Mouse (Mus musculus) urinary bladder, adult 18-20 months (tissue): Measurements from ENCODE around the gene Lnpep.
"Not testable (repeated sequence)": the region's sequence is repeated elsewhere in the genome, so short reads cannot be mapped to it uniquely, and the experiment has no call there.

Experiments used
- DNase-seq, 2 experiments: peaks; one replicate each; pipeline ENCODE4 v3.0.0; 2022; ENCODE audit warnings: low spot score in 2 of 2, mixed read lengths in 2 of 2

Lnpep gene

DNA sequence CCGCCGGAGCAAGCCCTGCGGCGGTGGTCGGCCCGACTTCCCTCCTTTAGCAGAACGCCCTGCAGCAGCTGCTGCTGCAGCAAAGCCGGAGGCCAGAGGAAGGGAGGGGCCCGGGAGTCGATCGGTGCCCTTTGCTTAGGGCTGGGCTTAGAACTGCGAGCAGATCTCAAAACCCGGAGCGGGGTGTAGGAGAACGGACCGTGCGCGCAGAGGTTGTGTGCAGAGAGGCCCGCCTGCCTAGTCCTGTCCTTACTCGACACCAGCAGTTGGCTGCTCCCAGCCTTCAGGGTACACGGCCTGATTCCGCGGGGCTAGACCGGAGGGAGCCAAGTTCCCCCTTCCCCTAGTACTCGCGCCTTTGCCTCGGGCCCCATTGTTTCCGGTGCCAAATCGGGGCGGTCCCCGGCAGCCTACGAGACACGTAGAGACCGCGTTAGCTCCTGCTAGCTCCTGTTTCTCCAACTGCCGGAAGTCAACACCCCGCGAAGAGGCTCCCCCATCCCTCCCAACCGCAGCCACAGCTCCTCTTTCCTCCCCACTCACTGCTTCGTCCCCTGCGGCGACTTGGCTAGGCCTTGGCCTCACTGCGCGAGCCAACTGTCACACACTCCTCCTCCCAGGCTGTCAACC is at the start of gene Lnpep:
Gene Lnpep (minus strand): TSS at position 94 of the 630 bp plus-strand sequence.
- DNase-seq: peak; percentile 88 to 92

DNA sequence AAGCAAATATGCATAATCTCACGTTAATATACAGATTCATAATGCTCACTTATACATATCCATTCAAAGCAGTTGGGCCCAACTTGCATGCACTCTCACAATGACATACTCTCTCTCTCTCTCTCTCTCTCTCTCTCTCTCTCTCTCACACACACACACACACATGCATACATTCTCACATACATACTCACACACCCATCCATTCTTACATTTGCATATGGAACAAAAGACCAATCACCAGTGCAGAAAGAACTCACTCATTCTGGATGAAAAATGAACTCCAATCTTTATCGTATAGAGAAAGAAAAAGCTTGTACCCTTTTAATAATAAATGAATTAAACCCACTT is 31.0 kb upstream of the Lnpep start:
- DNase-seq: no peak

- no peak for DNase-seq
These were observed 30.4 kb upstream of the Lnpep start for GRCm38 (mm10) chr17:17654997-17655828.

- no peak for DNase-seq
These were observed 27.7 kb upstream of the Lnpep start for GRCm38 (mm10) chr17:17652570-17652969.

GRCm38 (mm10) chr17:17645738-17646137 is 20.9 kb upstream of the Lnpep start:
- DNase-seq: peak in 1 of 2 experiments; percentile 6

GRCm38 (mm10) chr17:17637387-17637786 is 12.5 kb upstream of the Lnpep start:
- no peak for DNase-seq

DNA sequence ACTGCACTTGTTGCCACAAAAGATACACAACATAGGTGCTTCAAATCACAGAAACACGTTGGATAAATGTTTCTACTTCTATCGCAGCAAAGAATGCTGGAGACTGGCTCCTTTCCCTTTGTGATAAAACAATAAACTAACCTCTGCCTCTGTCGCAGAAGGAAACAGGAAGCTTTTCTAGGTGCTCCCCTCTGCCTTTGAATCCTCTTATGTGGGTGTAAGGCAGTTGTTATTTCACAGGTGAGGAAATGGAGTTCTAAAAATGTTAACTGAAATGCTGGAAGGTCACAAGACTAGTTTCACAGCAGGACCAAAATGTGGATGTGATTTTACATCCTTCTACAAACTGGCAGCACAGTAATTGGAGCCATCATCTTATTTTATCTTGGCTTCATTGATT is 11.3 kb upstream of the Lnpep start:
- DNase-seq: no peak

DNA sequence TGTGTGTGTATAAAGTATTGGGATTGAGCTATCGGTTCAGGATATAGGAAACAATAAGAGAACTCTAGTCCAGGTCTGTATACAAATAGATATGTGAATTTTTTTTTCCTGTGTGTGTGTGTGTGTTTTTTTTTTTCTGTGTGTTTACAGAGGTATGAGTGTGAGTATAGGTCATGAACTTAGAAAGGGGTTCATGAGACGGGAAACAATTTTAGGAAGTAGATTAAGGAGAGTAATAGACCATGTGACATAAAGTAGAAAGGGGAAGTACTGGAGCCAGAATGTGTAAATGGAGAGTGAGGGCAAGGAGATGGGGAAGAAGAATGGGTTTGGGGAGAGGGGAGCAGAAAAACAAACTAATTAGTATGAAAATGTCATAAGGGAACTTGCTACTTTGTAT is 9.2 kb upstream of the Lnpep start:
- DNase-seq: no peak

DNA sequence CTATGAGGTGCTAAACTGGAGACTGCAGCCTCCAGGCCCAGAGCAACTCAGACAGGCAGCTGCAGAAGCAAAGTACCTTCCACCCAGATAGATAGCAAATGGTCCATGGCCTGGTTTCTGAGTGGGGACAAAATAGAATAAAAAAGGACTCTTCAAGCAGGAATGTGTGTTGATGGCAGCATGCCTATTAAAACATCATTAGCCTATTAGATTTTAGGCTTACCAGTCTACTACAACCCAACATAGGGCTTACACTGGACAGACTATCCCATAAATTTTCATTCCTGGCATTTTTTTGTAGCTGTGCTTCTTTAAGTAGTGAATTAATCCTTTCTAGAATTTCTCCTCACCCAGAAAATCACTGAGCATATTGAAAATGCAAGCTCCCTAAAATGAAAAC is 7.1 kb upstream of the Lnpep start:
- DNase-seq: no peak

DNA sequence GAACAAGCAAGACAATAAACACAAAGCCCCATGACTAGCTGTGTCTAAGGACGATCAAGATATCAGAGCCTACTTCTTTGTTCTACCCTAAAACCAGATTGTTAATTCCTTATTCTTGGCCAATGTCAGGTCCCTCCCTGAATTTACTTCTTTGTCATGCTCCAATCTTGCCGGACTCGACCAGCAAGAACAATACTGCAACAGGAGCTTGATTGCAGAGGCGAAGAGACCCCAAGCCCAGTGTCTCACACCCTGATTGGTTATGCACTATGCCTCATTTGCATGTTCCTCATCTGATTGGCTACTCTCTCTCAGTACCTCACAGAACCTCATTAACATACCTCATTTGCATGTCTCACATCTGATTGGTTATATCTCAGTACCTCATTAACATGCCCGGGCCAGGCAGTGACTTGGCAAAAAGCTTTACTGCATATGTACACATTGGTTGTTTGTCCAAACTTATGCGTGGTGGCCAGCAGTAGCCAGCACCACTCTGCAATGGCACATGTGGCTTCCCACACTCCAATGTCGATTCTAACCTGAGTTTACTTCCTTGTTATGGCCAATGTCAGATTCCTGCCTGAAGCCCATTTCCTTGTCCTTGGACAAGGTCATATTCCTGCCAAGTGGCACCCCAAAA is 3.5 kb upstream of the Lnpep start:
- DNase-seq: not testable (repeated sequence)

DNA sequence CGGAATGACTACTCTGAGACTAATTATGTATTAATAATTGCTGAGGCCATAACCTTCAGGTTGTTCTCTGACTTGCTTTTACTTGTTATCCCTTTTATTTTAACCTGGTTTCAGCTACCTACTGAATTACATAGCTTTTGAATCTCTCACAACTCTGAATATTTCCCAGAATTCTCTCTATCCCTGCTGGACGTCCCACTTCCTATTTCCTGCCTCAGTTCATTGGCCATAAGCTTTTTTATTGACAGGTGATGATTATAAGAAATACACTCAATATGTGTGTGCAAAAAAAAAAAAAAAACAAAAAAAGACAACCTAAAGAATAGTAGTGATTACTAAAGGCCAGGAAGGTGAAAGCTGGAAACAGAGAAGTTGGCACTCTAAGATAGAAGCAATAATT is 2.7 kb upstream of the Lnpep start:
- DNase-seq: no peak

- no peak for DNase-seq
These were observed 1.2 kb upstream of the Lnpep start for GRCm38 (mm10) chr17:17625887-17626679.

DNA sequence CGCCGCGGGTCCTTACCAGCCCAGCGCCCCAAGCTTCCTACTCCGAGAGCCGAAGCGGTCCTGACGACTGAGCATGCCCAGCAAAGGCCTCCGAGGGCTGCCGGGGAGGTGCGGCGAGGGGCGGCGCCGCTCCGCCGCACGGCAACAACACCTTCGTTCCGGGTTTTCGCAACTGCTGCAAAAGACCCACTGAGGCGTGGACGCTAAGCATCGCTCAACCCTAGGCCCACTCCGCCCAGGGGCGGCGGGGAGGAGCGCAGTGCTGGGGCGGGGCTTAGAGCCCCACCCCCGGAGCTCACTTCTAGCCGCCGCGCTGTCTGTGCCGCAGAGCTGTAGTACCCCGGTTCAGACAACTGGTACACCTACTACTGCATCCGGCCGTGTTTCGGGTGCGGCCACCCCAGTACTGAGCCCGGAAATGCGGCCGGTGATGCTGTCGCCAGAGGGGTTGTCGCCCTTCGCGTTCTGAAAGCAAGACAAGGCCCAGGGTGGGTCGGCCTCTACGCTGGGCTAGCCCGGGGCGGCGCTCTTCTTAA is 361 bp downstream of the Lnpep start:
- peak; percentile 83 to 92 for DNase-seq

DNA sequence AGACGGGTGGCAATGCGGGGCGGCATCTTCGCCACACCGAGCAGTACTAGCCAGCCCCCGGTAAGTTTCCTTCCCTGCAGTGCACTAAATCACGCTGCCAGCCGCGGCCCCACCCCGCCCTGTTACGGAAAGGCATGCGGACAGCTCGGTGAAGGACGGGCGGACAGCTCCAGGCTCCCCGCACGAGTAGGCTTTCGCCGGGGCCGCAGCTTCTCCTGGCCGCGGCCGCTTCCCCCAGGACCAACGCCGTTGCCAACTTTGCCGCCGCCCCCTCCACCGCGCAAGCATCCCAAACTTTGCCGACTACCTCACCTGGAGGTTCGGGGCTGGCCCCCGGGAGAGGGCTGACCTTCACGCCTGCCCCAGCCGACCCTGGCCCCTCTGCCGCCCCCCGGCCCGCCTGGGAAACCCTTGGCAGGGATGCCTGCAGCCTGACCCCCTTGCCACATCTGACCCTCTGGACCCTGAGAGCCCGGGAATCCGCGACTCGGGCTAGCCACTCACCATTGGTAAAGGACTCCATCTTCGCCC is 895 bp downstream of the Lnpep start:
- peak; percentile 56 to 71 for DNase-seq

DNA sequence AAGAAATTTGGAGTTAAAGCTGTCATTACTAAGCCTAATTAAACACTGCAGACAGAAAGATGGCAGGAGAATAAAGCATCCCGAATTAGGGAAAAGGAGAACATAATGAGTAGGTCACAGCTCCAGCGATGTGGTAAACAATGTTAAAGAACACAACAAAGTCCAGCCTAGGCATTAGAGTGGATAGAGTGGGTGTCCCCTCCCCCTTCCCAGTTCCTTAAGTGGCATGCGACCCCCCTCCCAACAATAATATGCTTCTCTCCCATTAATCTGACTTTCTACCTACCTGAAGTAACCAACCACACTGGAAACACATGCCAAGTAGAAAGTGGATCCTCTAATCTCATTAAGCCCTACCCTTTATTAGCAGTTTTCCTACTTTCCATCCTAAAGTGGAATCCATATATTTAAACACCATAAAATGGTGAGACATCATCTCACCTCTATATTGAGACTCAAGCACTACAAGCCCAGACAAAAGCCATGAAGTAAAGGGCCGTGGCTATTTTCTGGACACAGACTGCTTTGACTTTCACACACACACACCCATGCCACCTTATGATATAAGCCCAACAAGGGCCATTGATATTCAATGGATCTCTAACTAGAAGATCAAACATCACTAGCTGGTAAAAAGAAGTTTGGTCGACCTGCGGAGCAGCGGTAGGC is 1.5 kb downstream of the Lnpep start:
- no peak for DNase-seq

DNA sequence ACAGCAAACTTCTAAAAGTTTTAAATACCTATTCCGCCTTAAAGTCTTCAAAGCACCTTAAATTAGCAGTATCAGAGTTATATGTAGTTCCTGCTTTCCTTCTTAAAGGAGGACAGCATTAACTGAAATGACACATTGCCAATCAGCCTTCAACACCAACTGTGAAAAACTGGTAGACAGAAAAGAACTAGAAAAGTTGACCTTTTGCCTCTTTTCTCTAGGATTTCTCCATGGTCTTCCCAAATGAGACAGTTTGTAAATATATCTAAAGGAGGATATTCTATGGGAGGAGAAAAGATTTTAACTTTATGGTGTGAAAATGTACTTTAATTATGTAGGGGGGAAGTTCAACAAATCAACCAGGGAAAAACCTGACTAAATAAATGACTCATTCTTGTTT is 2.3 kb downstream of the Lnpep start:
- no peak for DNase-seq

DNA sequence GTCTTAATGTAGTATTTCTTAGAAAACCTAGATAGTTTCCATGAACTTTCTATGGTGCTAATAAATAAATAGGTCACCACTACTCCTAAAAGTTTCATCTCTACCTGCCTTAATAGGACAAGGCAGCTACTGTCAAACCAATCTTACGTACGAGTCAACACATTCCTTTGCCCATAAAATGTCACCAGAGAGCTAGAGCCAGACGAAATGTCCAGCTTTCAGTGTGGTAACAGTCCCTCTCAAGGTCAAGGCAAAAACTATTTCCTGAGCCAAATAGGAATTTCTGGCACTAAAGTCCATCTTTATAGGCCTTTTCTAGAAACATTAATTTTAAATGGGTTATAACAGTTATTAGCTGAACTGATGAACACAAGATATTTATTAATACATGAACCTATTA is 3.3 kb downstream of the Lnpep start:
- no peak for DNase-seq

DNA sequence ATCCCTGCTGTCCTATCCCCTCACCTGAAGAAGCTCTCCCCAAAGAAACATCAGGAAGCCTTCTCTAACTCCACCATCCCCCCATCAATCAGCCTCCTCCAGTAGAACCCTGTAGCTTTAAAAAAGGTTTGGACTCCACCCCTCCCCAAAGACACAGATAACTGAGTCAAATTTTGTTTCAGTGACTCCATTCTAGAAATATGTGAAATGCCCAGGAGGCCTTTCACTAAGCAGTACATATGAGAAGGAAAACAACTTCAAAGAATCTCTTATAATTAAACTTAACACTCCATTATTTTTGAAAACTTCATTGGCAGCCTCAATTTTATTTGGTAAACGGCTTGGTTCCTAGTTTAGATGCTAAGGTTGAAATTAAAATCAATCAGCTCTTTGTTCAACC is 6.4 kb downstream of the Lnpep start:
- DNase-seq: no peak

DNA sequence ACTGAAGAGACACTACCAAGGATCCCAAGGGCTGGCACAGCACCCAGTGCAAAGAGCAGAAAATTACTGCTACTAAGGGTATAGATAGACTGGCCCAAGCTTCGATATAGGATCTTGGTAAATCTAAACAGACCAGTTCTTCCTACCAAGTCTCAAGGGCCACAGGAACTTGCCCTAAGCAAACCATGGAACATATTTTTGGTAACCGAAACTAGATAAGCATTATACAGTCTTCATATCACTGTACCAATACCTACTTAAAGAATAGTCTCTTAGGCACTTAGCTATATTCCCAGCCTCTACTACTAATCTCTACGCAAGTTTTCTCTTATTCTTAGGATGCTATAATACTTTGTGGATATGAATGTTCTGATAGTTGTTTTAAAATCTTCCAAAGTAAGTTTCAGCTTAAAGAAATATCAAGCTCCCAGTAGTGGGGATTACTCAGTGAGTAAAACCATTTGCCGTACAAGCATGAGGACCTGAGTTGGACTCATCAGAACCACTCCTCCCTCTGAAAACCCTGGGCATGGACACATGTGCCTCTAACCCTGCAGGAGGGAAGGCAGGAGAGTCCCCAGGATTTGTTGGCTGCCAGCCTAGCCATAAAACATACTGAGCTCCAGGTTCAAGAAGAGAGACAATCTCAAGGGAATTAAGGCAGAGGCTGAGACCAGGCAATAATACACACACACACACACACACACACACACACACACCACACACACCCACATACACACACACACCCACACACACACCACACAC is 7.2 kb downstream of the Lnpep start:
- no peak for DNase-seq

DNA sequence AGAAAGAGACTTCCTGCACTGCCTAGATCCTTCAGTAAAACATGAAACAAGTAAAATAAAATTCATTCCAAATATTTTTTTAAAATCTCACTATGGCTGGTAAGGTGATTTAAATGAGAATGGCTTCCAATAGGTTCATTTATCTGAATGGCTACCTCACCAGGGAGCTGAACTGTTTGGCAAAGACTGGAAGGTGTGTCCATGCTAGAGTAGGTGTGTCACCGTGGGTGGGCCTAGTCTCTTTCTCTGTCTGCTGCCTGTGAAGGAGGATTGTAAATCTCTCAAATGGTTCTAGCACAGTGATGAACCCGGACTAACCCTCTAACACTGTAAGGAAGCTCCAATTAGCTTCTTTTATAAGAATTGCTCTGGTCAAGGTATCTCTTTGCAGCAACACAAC is 12.5 kb downstream of the Lnpep start:
- DNase-seq: no peak
